Mouse (Mus musculus) liver, adult 2 months (tissue): ENCODE measurements around the gene Wasf3. TPM values are rescaled to one million over a fixed set of nuclear protein-coding genes. Genes with fewer than 3 reads are reported as not detected.

Experiments
- DNase-seq: peaks from one replicate; pipeline ENCODE4 v3.0.0-alpha.2; 2011; ENCODE audit warnings: low read depth, low spot score; ENCODE audit errors: extremely low read depth
- H3K27ac ChIP-seq: fragments of 200-500 bp; replicated peaks from 2 replicates; pipeline ENCODE4 v1.5.1; 2012; ENCODE audit warnings: low read depth, mild to moderate bottlenecking, control low read depth, inconsistent platforms, low read length; ENCODE audit not compliant: insufficient read depth
- H3K27me3 ChIP-seq: fragments of 200-500 bp; 2 replicates; pipeline ENCODE4 v1.6.1; 2012; ENCODE audit warnings: mild to moderate bottlenecking, moderate library complexity, low read length, inconsistent platforms; ENCODE audit not compliant: control insufficient read depth, insufficient read depth
- H3K36me3 ChIP-seq: fragments of 200-500 bp; 2 replicates; pipeline ENCODE4 v1.6.1; 2012; ENCODE audit warnings: low read length, inconsistent platforms; ENCODE audit not compliant: control insufficient read depth, insufficient read depth
- H3K4me1 ChIP-seq: fragments of 200-500 bp; 2 replicates; pipeline ENCODE4 v1.6.1; 2011; ENCODE audit warnings: low read length; ENCODE audit not compliant: control insufficient read depth, insufficient read depth
- H3K4me3 ChIP-seq: fragments of 200-500 bp; 2 replicates; pipeline ENCODE4 v1.5.1; 2011; ENCODE audit warnings: low read depth, mild to moderate bottlenecking, control low read depth, low read length, moderate library complexity; ENCODE audit not compliant: insufficient read depth
- H3K79me2 ChIP-seq: fragments of 200-500 bp; 2 replicates; pipeline ENCODE4 v1.6.1; 2012; ENCODE audit warnings: inconsistent platforms, mild to moderate bottlenecking, low read length, moderate library complexity; ENCODE audit not compliant: control insufficient read depth, insufficient read depth
- H3K9ac ChIP-seq: fragments of 200-500 bp; 2 replicates; pipeline ENCODE4 v1.6.1; 2012; ENCODE audit warnings: low read depth, mild to moderate bottlenecking, control low read depth, inconsistent platforms, low read length
- CTCF ChIP-seq: fragments of 200-500 bp; IDR thresholded peaks from 2 replicates; pipeline ENCODE4 v1.5.1; 2011; ENCODE audit warnings: low read depth, low read length, control low read depth
- POLR2A ChIP-seq: fragments of 200-500 bp; IDR thresholded peaks from 2 replicates; pipeline ENCODE4 v1.6.1; 2011; ENCODE audit warnings: low read length, control low read depth; ENCODE audit not compliant: insufficient read depth; ENCODE audit errors: extremely low read depth
- WGBS: fragments of 180-500 bp; shearing (Covaris S2); methylation state at CpG from one replicate; pipeline ENCODE4 v1.1.7; 2018; 5-methylcytosine and 5-hydroxymethylcytosine counted together
- polyA plus RNA-seq: library from polyadenylated mRNA; depleted of rRNA; stranded (reverse); fragments of >200 nt; gene quantifications from 2 replicates; pipeline ENCODE4 v1.2.3, GENCODE M21; 2012
- total RNA-seq: library from RNA; depleted of rRNA; stranded (reverse); fragments of >200 nt; gene quantifications from 2 replicates; pipeline ENCODE4 v1.2.3, GENCODE M21; 2014

Wasf3 gene
- total and polyA plus RNA-seq, 2 experiments, result 0.02 to 0.09 TPM

DNA sequence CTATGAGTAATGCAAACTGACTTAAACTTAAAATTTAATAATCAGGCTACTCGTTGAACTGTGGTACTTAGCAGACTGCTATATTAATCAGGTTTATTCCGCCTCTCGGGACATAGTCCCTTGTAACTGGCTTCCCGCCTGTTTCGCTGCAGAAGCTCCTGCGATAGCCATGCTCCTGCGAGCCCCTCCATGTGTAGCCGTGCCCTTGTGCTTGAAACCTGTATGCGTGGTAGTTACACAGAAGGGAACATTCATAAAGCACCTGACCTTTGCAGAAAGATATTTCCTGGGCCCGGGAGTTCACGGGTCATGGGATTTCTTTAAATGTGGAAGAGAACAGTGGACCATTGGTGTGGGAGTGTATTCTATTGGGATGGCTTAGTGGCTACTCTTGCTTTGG lies 52.0 kb downstream of the Wasf3 start:
- no peak overlapping the region for H3K4me3 ChIP-seq
- no peak overlapping the region for H3K9ac ChIP-seq
- no peaks in the 10 kb centered on the region for H3K79me2 ChIP-seq
- TF ChIP-seq CTCF (no peak), POLR2A (no peak)
- 95% methylated on average over 11 of the region's 11 CpGs for WGBS
- no peaks in the 10 kb centered on the region for H3K4me1 ChIP-seq
- DNase-seq, result no peak
- no peaks in the 10 kb centered on the region for H3K36me3 ChIP-seq
- H3K27ac ChIP-seq, result no peak overlapping the region
- H3K27me3 ChIP-seq, result no peaks in the 10 kb centered on the region

GRCm38 (mm10) chr5:146439152-146439781 lies 54.5 kb downstream of the Wasf3 start:
- TF ChIP-seq CTCF, result no peak
- TF ChIP-seq POLR2A, result no peak
- Histone ChIP-seq H3K27ac (no peak overlapping the region), H3K4me3 (no peak overlapping the region), H3K4me1 (no peaks in the 10 kb centered on the region), H3K9ac (no peak overlapping the region), H3K36me3 (no peaks in the 10 kb centered on the region), H3K79me2 (no peaks in the 10 kb centered on the region), H3K27me3 (no peaks in the 10 kb centered on the region)
- DNase-seq, result no peak
- WGBS, result 92% methylated on average over 7 of the region's 7 CpGs

GRCm38 (mm10) chr5:146440273-146440672 lies 55.5 kb downstream of the Wasf3 start:
- H3K4me1 ChIP-seq, result no peaks in the 10 kb centered on the region
- H3K9ac ChIP-seq, result no peak overlapping the region
- WGBS, result 93% methylated on average over 5 of the region's 5 CpGs
- no peaks in the 10 kb centered on the region for H3K79me2 ChIP-seq
- H3K27ac ChIP-seq, result no peak overlapping the region
- no peak overlapping the region for H3K4me3 ChIP-seq
- DNase-seq, result no peak
- H3K27me3 ChIP-seq, result no peaks in the 10 kb centered on the region
- TF ChIP-seq CTCF, result no peak
- no peak for TF ChIP-seq POLR2A
- H3K36me3 ChIP-seq, result no peaks in the 10 kb centered on the region

DNA sequence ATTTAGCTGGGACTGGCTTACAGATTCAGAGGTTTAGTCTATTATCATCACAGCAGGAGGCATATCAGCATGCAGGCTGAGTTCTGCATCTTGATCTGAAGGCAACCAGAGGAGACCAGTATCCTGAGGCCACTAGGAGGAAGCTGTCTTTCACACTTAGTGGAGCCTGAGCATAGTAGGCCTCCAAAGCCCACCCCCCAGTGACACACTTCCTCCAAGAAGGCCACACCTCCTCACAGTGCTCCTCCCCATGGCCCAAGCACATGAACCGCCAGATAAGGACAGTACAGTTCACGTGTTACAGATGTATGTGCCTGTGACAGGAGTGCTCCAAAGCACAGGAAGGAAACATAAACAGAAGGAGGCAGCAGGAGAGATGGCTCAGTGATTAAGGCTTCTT lies 58.0 kb downstream of the Wasf3 start:
- Histone ChIP-seq H3K9ac (no peak overlapping the region), H3K4me1 (no peaks in the 10 kb centered on the region), H3K36me3 (no peaks in the 10 kb centered on the region), H3K79me2 (no peaks in the 10 kb centered on the region), H3K4me3 (no peak overlapping the region), H3K27ac (no peak overlapping the region), H3K27me3 (no peaks in the 10 kb centered on the region)
- DNase-seq, result no peak
- 70% methylated on average over 2 of the region's 2 CpGs for WGBS
- TF ChIP-seq POLR2A, result no peak
- no peak for TF ChIP-seq CTCF

- H3K36me3 ChIP-seq, result no peaks in the 10 kb centered on the region
- 74% methylated on average over 2 of the region's 2 CpGs for WGBS
- TF ChIP-seq POLR2A (no peak), CTCF (no peak)
- DNase-seq, result no peak
- H3K9ac ChIP-seq, result no peak overlapping the region
- no peak overlapping the region for H3K27ac ChIP-seq
- H3K4me3 ChIP-seq, result no peak overlapping the region
- no peaks in the 10 kb centered on the region for H3K79me2 ChIP-seq
- H3K27me3 ChIP-seq, result no peaks in the 10 kb centered on the region
- no peaks in the 10 kb centered on the region for H3K4me1 ChIP-seq
Measured at GRCm38 (mm10) chr5:146446633-146447032, 61.8 kb downstream of the Wasf3 start.

DNA sequence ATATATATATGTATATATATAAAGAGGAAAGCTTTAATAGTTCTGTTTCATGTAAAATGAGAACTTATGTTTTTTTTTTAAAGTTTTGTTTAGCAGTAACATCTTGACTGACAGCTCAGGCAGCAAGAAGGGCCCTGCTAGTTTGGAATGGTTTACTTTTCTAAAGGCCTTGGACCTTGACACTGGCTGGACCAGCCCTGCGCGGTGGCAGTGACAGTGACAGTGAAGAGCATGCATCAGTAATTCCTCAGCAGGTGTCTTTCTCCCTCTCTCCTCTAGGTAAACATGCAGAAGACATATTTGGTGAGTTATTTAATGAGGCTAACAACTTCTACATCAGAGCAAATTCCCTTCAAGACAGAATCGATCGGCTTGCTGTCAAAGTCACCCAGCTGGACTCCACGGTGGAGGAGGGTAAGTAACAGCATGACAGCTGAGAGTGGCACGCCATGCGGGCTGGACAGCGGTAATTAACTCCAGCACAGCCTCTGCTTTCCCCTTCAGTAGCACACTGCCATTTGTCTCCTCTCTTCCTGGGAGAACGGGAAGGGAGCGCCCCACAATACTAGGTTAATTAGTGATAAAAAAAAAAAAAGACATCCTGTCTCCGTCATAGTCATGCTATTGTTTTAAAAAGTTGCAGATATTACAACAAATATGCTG lies 66.9 kb downstream of the Wasf3 start:
- Histone ChIP-seq H3K36me3 (no peaks in the 10 kb centered on the region), H3K9ac (no peak overlapping the region), H3K4me3 (no peak overlapping the region), H3K79me2 (no peaks in the 10 kb centered on the region), H3K27ac (no peak overlapping the region), H3K4me1 (no peaks in the 10 kb centered on the region), H3K27me3 (no peaks in the 10 kb centered on the region)
- TF ChIP-seq POLR2A, result no peak
- 34% methylated on average over 11 of the region's 11 CpGs for WGBS
- no peak for DNase-seq
